Mouse (Mus musculus): ENCODE measurements around the gene Coq10b.

- TF ChIP-seq CTCF (IDR thresholded peaks at IDR 0.05; ENCODE audit: low read depth) = no peak
- TF ChIP-seq EP300 (IDR thresholded peaks at IDR 0.05; ENCODE audit: low read depth) = peak; percentile 78; the same call in 1 of the 2 replicates
These were observed 27.1 kb downstream of the Coq10b start for GRCm38 (mm10) chr1:55079677-55080076.

Data from liver, postnatal 0 days (tissue).